Mouse (Mus musculus) brain, embryonic 14.5 days (tissue): ENCODE data around the gene Tmem102. TPM values are rescaled to one million over a fixed set of nuclear protein-coding genes. Genes with fewer than 3 reads are reported as not detected.

Source experiments
- DNase-seq: peaks from one replicate; pipeline ENCODE4 v3.0.0-alpha.2; 2011; ENCODE audit warnings: low read depth
- CTCF ChIP-seq: fragments of 200-500 bp; IDR thresholded peaks from 2 replicates; pipeline ENCODE4 v1.5.1; 2012; ENCODE audit warnings: inconsistent platforms, mild to moderate bottlenecking, moderate library complexity, borderline replicate concordance; ENCODE audit not compliant: insufficient read depth, insufficient read length; ENCODE audit errors: extremely low read depth
- POLR2A ChIP-seq: fragments of 200-500 bp; IDR thresholded peaks from 2 replicates; pipeline ENCODE4 v1.6.1; 2012; ENCODE audit warnings: mild to moderate bottlenecking, inconsistent platforms, borderline replicate concordance; ENCODE audit not compliant: poor library complexity, insufficient read depth, insufficient read length, severe bottlenecking; ENCODE audit errors: extremely low read depth
- polyA plus RNA-seq: library from polyadenylated mRNA; depleted of rRNA; stranded (reverse); fragments of >200 nt; gene quantifications from 2 replicates; pipeline ENCODE4 v1.2.3, GENCODE M21; 2012

Gene Tmem102
- polyA plus RNA-seq, 1 experiment = 0.36 TPM

DNA sequence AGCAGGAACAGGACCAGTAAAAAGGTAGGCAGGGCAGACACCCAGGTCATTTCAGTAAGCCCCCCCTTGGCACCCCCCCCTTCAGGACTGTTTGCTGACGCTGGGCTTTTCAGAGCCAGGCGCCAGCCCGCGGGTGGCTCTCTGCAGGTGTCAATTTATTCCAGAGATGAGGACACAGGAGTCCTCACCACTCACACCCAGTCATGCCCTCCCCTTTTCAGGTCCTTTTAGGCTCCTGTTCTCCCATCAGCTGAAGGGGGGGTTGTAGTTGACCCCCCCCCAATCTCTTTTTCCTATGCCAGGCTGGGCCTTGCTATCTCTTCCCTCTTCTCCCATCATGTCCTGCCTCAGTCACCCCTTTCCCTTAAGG, 30.5 kb upstream of the Tmem102 start:
- TF ChIP-seq POLR2A = no peak
- DNase-seq = peak; percentile 31

DNA sequence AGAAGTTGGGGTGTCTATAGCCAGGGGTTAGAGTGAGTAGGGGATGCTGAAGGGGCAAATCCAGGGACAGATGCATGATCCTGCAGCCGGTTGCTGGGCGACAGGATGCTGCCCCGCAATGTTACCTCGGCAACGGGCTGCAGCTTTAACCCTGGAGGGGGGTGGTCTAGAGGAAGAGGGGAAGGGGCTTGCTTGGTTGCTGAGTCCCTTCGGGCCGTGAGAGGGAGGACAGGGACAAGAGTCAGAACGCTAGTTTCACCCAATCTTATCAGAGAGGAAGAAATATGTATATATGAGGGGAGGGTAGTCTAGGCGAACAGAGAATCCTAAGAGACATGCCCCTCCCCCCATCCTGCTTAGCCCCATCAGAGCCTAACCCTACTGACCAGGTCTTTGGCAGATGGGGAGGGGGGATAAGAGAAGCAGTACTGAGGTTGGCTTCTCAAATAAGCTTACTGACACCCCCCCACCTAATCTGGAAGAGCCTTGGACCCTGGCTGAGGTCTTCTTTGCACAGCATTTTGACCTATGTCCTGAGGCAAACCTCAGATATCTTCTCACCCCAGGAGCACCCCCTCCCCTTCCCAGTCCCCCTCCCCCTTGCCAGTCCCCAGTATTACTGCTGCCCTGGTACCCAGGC, 30.0 kb upstream of the Tmem102 start:
- DNase-seq = peak; percentile 63
- TF ChIP-seq POLR2A = no peak
- TF ChIP-seq CTCF = no peak

DNA sequence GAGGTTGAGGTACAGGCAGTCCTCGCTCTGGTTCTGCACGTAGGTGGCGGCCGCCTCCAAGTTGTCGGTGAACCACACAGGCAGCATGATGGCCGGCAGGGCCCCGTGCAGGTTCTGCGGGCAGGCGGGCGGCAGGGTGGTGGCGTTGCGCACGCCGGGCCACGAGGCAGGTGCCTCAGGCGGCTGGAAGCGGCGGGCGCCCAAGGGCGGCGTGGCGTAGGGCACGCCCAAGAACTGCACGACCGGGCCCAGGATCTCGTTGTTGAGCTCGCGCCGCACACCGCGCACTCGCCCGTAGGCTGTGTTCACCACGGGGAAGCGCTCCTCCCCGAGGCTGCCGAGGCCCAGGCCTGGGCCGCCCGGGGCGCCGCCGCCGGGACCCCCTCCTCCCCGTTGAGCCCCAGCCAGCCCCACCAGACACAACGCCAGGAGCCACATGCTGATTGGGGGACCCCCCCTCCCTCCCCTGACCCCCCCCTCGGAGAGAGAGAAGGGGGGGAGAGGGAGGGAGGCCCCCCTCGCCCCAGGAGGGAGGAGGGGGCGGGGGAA, 28.7 kb upstream of the Tmem102 start:
- no peak for TF ChIP-seq CTCF
- TF ChIP-seq POLR2A = no peak
- peak; percentile 51 for DNase-seq

DNA sequence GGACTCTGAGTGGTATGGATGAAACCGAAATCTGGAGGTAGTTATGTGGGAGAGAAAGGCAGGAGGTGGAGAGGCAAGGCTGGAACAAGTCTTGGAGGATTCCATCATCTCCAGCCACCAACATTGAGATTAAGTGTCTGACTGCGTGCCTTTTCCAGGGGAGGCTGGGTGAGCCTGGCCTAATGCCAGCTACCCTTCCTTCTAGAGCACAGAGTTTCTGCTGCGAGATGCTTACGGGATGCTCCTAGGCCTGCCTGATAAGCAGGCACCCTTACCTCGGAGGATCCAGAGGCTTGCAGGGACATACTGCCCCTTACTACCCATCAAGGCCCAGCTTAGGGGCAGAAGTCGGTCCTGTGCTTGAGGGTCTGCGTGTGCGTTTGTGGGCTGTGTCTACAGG, 28.1 kb upstream of the Tmem102 start:
- TF ChIP-seq POLR2A (no peak), CTCF (no peak)
- peak; percentile 14 for DNase-seq

DNA sequence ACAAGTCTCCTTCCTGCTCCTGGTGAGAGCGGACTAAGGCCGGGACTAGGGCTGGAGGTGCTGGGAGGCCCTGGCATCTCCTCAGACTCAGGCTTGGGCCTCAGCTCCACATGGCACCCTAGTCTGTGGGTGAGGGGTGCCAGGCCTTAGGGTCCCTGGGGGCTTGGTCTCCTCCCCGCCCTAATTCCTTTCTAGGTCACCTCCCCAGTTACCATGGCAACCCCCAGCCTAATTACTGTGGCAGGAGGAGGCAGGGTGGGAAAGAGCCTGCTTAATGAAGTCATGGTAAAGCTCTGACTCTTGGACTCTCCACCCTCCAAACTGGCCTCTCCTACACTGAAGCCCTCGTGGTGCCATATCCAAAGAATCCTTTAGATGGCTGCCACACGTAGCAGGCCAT, 23.4 kb upstream of the Tmem102 start:
- TF ChIP-seq POLR2A (no peak), CTCF (no peak)
- DNase-seq = no peak

DNA sequence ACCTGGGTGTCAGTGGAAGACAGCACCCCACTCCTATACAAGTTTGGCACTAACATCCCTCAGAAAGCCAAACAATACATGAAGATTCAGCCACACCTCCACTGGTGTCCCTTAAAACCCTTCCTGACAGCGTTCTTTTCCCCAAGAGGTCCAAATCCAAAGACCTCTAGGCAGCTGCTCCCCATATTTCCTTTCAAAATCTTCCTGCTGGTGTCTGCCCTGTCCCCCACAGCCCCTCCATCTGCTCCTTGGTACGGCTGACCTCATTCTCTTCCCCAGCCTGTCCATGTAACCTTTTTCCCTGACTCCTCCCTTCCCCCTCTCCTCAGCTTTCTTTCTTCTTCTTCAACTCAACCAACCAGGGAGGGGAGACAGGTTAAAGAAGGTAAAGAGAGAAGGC, 18.0 kb upstream of the Tmem102 start:
- TF ChIP-seq CTCF = no peak
- TF ChIP-seq POLR2A = no peak
- no peak for DNase-seq

DNA sequence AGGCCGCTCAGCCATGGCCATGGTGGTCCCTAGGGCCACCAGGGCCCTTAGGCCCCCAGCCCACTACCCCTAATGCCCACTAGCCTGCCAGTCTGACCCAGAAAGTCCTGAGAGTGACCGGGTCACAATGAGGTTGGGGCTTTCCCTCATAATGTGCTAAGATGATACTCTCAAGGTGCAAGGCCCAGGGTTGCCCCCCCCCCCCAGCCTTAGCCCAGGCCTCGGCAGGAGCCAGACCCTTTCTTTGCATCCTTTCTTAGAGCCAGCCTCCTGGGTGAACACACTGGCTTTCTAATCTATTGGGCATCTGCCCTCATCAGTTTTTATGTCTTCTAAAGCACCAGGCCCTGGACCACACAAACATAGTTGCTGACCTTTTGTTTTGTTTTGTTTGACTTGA, 16.7 kb upstream of the Tmem102 start, which contains the start of gene Spem1:
Spem1 (minus strand) TSS at position 101 of the 400 bp plus-strand sequence.
- DNase-seq = no peak
- TF ChIP-seq POLR2A (no peak), CTCF (no peak)

DNA sequence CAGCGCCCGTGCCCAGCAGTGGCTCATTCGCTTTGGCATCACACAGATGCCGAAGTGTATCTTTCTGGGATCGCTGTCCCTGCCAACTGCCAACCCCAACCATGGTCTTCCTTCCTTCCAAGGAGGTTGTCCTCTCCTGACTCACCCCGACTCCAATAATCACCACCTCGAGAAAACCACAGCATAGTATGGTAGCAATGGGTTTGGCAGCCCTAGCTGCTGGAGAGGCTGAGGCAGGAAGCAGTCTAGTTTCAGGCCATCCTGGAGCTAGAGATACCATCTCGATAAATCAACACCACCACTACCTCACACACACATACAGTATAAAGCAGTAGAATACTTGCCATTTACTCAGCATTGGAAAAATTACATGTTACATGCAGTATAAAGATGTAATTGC, 13.4 kb upstream of the Tmem102 start:
- DNase-seq = no peak
- TF ChIP-seq POLR2A = no peak
- TF ChIP-seq CTCF = no peak

DNA sequence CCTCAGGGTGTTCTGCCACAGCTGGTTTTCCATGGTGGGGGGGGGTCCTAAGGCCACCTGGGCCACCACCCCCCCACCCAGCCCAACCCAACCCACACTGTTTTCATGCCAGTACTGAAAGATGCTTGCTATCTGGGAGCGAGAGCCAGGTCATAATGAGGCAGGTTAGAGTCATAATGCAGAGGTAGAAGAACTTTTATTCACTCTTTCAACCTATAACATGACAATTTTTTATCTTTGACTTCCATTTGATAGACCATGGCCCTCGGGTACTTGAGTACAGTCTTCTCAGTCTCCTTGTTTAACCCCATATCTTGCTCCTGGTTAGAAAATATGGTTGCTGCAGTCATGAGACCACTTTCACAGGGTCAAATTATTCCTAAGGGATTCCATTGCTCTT, 12.9 kb upstream of the Tmem102 start, which contains the start of gene Spem2:
Spem2 (minus strand) TSS at position 101 of the 400 bp plus-strand sequence.
- TF ChIP-seq POLR2A (no peak), CTCF (no peak)

DNA sequence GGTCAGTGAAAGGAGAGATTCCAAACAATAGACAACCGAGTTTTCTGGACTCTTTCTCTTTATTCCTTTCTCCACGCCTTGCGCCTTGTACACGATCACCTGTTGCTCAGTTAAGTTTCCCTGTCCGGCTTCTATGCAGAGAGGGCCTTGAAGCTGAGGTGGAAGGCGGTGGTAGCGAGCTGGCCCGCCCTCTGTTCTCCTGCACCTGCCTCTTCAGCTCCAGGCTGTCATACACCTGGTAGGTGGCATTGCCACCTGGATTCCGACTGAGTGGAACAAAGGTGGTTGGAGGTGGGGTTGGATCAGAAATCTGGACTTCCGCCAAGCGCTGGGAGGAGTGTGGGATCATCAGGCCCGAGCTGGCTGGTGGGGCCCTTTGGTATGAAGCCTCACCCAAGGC, 11.1 kb upstream of the Tmem102 start:
- TF ChIP-seq CTCF = no peak
- TF ChIP-seq POLR2A = no peak
- no peak for DNase-seq

More for the DNA sequence above, 12.9 kb upstream of the Tmem102 start, which contains the start of gene Spem2:
- DNase-seq = no peak

DNA sequence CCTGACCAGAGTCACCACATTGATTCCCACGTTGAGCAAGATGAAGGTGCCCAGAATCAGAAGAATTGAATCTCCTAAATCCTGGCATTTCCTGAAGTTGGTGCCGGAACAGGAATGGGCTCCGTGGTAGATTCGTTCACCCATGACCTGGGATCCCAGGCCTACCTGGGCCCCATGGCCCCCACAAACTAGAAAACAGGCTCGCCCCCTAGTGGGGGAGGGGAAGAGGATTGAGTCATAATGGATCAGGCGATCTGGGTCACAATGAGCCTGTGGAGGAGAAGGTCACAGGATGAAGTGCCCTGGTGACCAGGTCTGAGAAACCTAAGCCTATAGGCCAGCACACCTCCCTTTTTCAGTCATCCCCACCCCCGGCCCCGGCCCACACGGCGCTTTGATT, 9.7 kb upstream of the Tmem102 start, which contains the start of gene Gm39566:
Gm39566 (minus strand) TSS at position 144 of the 400 bp plus-strand sequence.
- no peak for TF ChIP-seq POLR2A
- no peak for TF ChIP-seq CTCF
- DNase-seq = no peak

DNA sequence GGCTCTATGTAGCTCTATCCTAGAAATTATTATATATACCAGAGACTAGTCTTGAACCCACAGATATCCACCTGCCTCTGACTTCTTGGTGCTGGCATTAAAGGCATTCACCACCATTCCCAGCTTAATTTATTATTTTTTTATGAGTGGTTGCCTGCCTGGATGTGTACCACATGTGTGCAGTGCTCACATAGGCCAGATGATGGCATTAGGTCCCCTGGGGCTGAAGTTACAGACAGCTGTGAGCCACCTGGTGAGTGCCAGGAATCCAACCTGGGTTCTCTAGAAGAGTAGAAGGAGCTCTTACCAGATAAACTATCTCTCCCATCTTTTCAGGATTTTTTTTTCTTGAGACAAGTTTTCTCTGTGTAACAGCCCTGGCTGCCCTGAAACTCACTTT, 4.9 kb upstream of the Tmem102 start:
- no peak for TF ChIP-seq CTCF
- no peak for TF ChIP-seq POLR2A
- DNase-seq = no peak
